Mouse (Mus musculus): ENCODE measurements around the gene Ammecr1. TPM values are rescaled to one million over a fixed set of nuclear protein-coding genes. Genes with fewer than 3 reads are reported as not detected.

Gene Ammecr1
- polyA plus RNA-seq, 1 experiment = 19.7 TPM

- TF ChIP-seq MAX (IDR thresholded peaks at IDR 0.05; ENCODE audit: low read depth) = no peak
- TF ChIP-seq REST (IDR thresholded peaks at IDR 0.05; ENCODE audit: insufficient read depth, insufficient read length) = no peak
- no peak for TF ChIP-seq E2F4 (IDR thresholded peaks at IDR 0.05; ENCODE audit: insufficient read depth)
- no peak for TF ChIP-seq CEBPB (IDR thresholded peaks at IDR 0.05; ENCODE audit: insufficient read depth, poor library complexity, severe bottlenecking)
- no peak for TF ChIP-seq TCF3 (IDR thresholded peaks at IDR 0.05; ENCODE audit: insufficient read length, low read depth)
- TF ChIP-seq SRF (IDR thresholded peaks at IDR 0.05; ENCODE audit: control insufficient read depth, insufficient read length, low read depth) = no peak
- no peak for TF ChIP-seq MYOG (IDR thresholded peaks at IDR 0.05; ENCODE audit: control insufficient read depth in 1 of 3, insufficient read depth in 1 of 3, insufficient read length in 2 of 3, low read depth in 2 of 3)
- TF ChIP-seq POLR2AphosphoS2 (IDR thresholded peaks at IDR 0.05; ENCODE audit: insufficient read length, low read depth) = no peak
- TF ChIP-seq USF1 (IDR thresholded peaks at IDR 0.05; ENCODE audit: low read depth) = no peak
- no peak for TF ChIP-seq TCF12 (IDR thresholded peaks at IDR 0.05; ENCODE audit: insufficient read depth, poor library complexity, severe bottlenecking)
- TF ChIP-seq POLR2A (IDR thresholded peaks at IDR 0.05; ENCODE audit: insufficient read length, low read depth) = no peak
- no peak for TF ChIP-seq MYOD1 (IDR thresholded peaks at IDR 0.05; ENCODE audit: control insufficient read depth in 1 of 3, insufficient read length in 2 of 3, low read depth in 2 of 3)
- H3ac ChIP-seq (ENCODE audit: control insufficient read depth, insufficient read length) = no peak overlapping the region
- no peak overlapping the region for H3K4me2 ChIP-seq (ENCODE audit: low read depth)
- H3K79me2 ChIP-seq (ENCODE audit: control insufficient read depth, insufficient read depth) = peaks cover 32% of the 10 kb centered on the region
- H3K36me3 ChIP-seq (ENCODE audit: control insufficient read depth, insufficient read depth) = no peaks in the 10 kb centered on the region
- H3K4me3 ChIP-seq = no peak overlapping the region
- no peaks in the 10 kb centered on the region for H3K27me3 ChIP-seq (ENCODE audit: control insufficient read depth, insufficient read depth, insufficient read length)
Observed at GRCm38 (mm10) chrX:142885962-142886361, 80.6 kb downstream of the Ammecr1 start.

DNA sequence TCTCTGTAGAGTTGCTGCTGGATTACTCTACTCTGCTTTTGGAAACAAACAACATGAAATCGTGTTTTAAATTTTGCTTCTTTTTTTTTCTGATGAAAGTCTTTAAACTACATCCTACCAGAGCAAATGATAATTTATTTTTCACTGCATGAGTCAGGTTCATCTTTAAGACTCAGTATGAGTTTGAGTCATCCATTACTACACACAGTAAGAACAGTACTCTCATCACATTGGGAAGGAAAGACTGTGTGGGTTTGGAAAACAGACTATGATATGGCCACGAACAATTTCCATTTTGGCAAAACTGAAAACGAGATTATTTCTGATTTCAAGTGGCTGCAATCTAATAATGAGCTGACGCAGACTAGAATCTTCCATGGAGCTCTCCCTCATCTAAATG, 82.9 kb downstream of the Ammecr1 start:
- no peak for TF ChIP-seq REST (IDR thresholded peaks at IDR 0.05; ENCODE audit: insufficient read depth, insufficient read length)
- no peak for TF ChIP-seq MAX (IDR thresholded peaks at IDR 0.05; ENCODE audit: low read depth)
- TF ChIP-seq USF1 (IDR thresholded peaks at IDR 0.05; ENCODE audit: low read depth) = no peak
- TF ChIP-seq TCF12 (IDR thresholded peaks at IDR 0.05; ENCODE audit: insufficient read depth, poor library complexity, severe bottlenecking) = no peak
- no peak for TF ChIP-seq SRF (IDR thresholded peaks at IDR 0.05; ENCODE audit: control insufficient read depth, insufficient read length, low read depth)
- TF ChIP-seq POLR2AphosphoS2 (IDR thresholded peaks at IDR 0.05; ENCODE audit: insufficient read length, low read depth) = no peak
- TF ChIP-seq TCF3 (IDR thresholded peaks at IDR 0.05; ENCODE audit: insufficient read length, low read depth) = no peak
- no peak for TF ChIP-seq MYOD1 (IDR thresholded peaks at IDR 0.05; ENCODE audit: control insufficient read depth in 1 of 3, insufficient read length in 2 of 3, low read depth in 2 of 3)
- TF ChIP-seq E2F4 (IDR thresholded peaks at IDR 0.05; ENCODE audit: insufficient read depth) = no peak
- TF ChIP-seq CEBPB (IDR thresholded peaks at IDR 0.05; ENCODE audit: insufficient read depth, poor library complexity, severe bottlenecking) = no peak
- TF ChIP-seq MYOG (IDR thresholded peaks at IDR 0.05; ENCODE audit: control insufficient read depth in 1 of 3, insufficient read depth in 1 of 3, insufficient read length in 2 of 3, low read depth in 2 of 3) = no peak
- no peak for TF ChIP-seq POLR2A (IDR thresholded peaks at IDR 0.05; ENCODE audit: insufficient read length, low read depth)
- H3K4me2 ChIP-seq (ENCODE audit: low read depth) = peak overlapping the region; percentile 65
- H3ac ChIP-seq (ENCODE audit: control insufficient read depth, insufficient read length) = no peak overlapping the region
- H3K36me3 ChIP-seq (ENCODE audit: control insufficient read depth, insufficient read depth) = no peaks in the 10 kb centered on the region
- no peak overlapping the region for H3K4me3 ChIP-seq
- no peaks in the 10 kb centered on the region for H3K27me3 ChIP-seq (ENCODE audit: control insufficient read depth, insufficient read depth, insufficient read length)
- H3K79me2 ChIP-seq (ENCODE audit: control insufficient read depth, insufficient read depth) = peaks cover 36% of the 10 kb centered on the region

DNA sequence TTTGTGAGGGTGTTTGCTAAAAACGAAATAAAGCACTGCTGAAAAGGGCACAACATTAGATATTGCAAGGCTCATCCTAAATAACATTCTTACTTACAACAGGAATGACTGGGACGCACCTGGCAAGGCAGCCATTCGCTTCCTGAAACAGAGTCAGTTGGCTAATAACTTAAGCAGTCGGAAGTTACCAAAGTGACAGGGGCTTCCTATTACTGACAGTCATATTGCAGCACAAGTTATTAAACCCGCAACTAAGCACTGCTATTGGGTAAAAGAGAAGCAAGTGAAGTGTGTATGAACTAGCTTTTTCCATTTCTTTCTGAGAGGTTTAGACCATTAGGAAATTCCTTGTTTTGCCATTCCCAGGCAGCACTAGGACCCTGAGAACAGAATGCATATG, 84.3 kb downstream of the Ammecr1 start:
- no peaks in the 10 kb centered on the region for H3K36me3 ChIP-seq (ENCODE audit: control insufficient read depth, insufficient read depth)
- H3K79me2 ChIP-seq (ENCODE audit: control insufficient read depth, insufficient read depth) = peaks cover 38% of the 10 kb centered on the region
- no peak overlapping the region for H3K4me3 ChIP-seq
- no peak overlapping the region for H3ac ChIP-seq (ENCODE audit: control insufficient read depth, insufficient read length)
- TF ChIP-seq MYOD1 (IDR thresholded peaks at IDR 0.05; ENCODE audit: control insufficient read depth in 1 of 3, insufficient read length in 2 of 3, low read depth in 2 of 3) (no peak), MYOG (IDR thresholded peaks at IDR 0.05; ENCODE audit: control insufficient read depth in 1 of 3, insufficient read depth in 1 of 3, insufficient read length in 2 of 3, low read depth in 2 of 3) (no peak), MAX (IDR thresholded peaks at IDR 0.05; ENCODE audit: low read depth) (no peak), USF1 (IDR thresholded peaks at IDR 0.05; ENCODE audit: low read depth) (no peak), SRF (IDR thresholded peaks at IDR 0.05; ENCODE audit: control insufficient read depth, insufficient read length, low read depth) (no peak), POLR2A (IDR thresholded peaks at IDR 0.05; ENCODE audit: insufficient read length, low read depth) (no peak), E2F4 (IDR thresholded peaks at IDR 0.05; ENCODE audit: insufficient read depth) (no peak), CEBPB (IDR thresholded peaks at IDR 0.05; ENCODE audit: insufficient read depth, poor library complexity, severe bottlenecking) (no peak), POLR2AphosphoS2 (IDR thresholded peaks at IDR 0.05; ENCODE audit: insufficient read length, low read depth) (no peak), TCF3 (IDR thresholded peaks at IDR 0.05; ENCODE audit: insufficient read length, low read depth) (no peak), TCF12 (IDR thresholded peaks at IDR 0.05; ENCODE audit: insufficient read depth, poor library complexity, severe bottlenecking) (no peak), REST (IDR thresholded peaks at IDR 0.05; ENCODE audit: insufficient read depth, insufficient read length) (no peak)
- H3K4me2 ChIP-seq (ENCODE audit: low read depth) = no peak overlapping the region
- H3K27me3 ChIP-seq (ENCODE audit: control insufficient read depth, insufficient read depth, insufficient read length) = no peaks in the 10 kb centered on the region

- no peaks in the 10 kb centered on the region for H3K27me3 ChIP-seq (ENCODE audit: control insufficient read depth, insufficient read depth, insufficient read length)
- TF ChIP-seq TCF12 (IDR thresholded peaks at IDR 0.05; ENCODE audit: insufficient read depth, poor library complexity, severe bottlenecking) (no peak), E2F4 (IDR thresholded peaks at IDR 0.05; ENCODE audit: insufficient read depth) (no peak), POLR2AphosphoS2 (IDR thresholded peaks at IDR 0.05; ENCODE audit: insufficient read length, low read depth) (no peak), MAX (IDR thresholded peaks at IDR 0.05; ENCODE audit: low read depth) (no peak), MYOG (IDR thresholded peaks at IDR 0.05; ENCODE audit: control insufficient read depth in 1 of 3, insufficient read depth in 1 of 3, insufficient read length in 2 of 3, low read depth in 2 of 3) (no peak), CEBPB (IDR thresholded peaks at IDR 0.05; ENCODE audit: insufficient read depth, poor library complexity, severe bottlenecking) (no peak), REST (IDR thresholded peaks at IDR 0.05; ENCODE audit: insufficient read depth, insufficient read length) (no peak), TCF3 (IDR thresholded peaks at IDR 0.05; ENCODE audit: insufficient read length, low read depth) (no peak), USF1 (IDR thresholded peaks at IDR 0.05; ENCODE audit: low read depth) (no peak), MYOD1 (IDR thresholded peaks at IDR 0.05; ENCODE audit: control insufficient read depth in 1 of 3, insufficient read length in 2 of 3, low read depth in 2 of 3) (no peak), SRF (IDR thresholded peaks at IDR 0.05; ENCODE audit: control insufficient read depth, insufficient read length, low read depth) (no peak)
Observed at GRCm38 (mm10) chrX:142869844-142870243, 96.7 kb downstream of the Ammecr1 start.

More at GRCm38 (mm10) chrX:142869844-142870243, 96.7 kb downstream of the Ammecr1 start:
- no peaks in the 10 kb centered on the region for H3K36me3 ChIP-seq (ENCODE audit: control insufficient read depth, insufficient read depth)
- peaks cover 22% of the 10 kb centered on the region for H3K79me2 ChIP-seq (ENCODE audit: control insufficient read depth, insufficient read depth)
- no peak overlapping the region for H3K4me2 ChIP-seq (ENCODE audit: low read depth)
- no peak overlapping the region for H3K4me3 ChIP-seq
- no peak overlapping the region for H3ac ChIP-seq (ENCODE audit: control insufficient read depth, insufficient read length)
